9 mouse cellular contexts compared by ENCODE assay signal in genomic region chr3:78901016-78901837, GRCm38 (mm10).
DNase-seq lines count a peak whose midpoint lies in the region; ATAC-seq lines count a peak whose summit lies in the region.
"Had no signal": no experiment of that assay in that cellular context is flagged by ENCODE, and none has a peak within 500 bp of the region (broad histone marks: within the 10 kb centered on the region; RNA-seq: fewer than 3 reads in every experiment).

No protein-coding gene starts in this region.

- no peak overlapping the region for H3K9ac ChIP-seq in kidney, embryonic 14.5 days (ENCODE audit: low read depth, low read length)
- peak overlapping the region; percentile 16; the same call in 1 of the 2 replicates for H3K9ac ChIP-seq in heart, embryonic 13.5 days
- no peak overlapping the region for H3K9ac ChIP-seq in midbrain, embryonic 12.5 days (replicated peaks)

- H3K27ac ChIP-seq in kidney, embryonic 14.5 days (ENCODE audit: low read depth, low read length) = peak overlapping the region; percentile 65; the same call in 1 of the 2 replicates
- H3K27ac ChIP-seq in heart, embryonic 13.5 days (replicated peaks) = peak overlapping the region; percentile 43
- H3K27ac ChIP-seq in midbrain, embryonic 12.5 days (replicated peaks) = peak overlapping the region; percentile 71

- ATAC-seq in kidney, embryonic 14.5 days (ENCODE audit: low FRiP score, low TSS enrichment) = peak; percentile 76
- ATAC-seq in common myeloid progenitor, adult 5-6 weeks (replicated peaks; ENCODE audit: low read depth, poor library complexity, severe bottlenecking) = 0 out of 2 replicates have a peak, but pooled peaks have one; percentile 15
- no peak for ATAC-seq in heart, embryonic 13.5 days (ENCODE audit: extremely low read depth, insufficient number of reproducible peaks, low FRiP score, low TSS enrichment)
- 0 out of 2 replicates have a peak, but pooled peaks have one; percentile 11 for ATAC-seq in midbrain, embryonic 12.5 days (ENCODE audit: low FRiP score, low read depth)
- no peak for ATAC-seq in erythroblast, adult 5-6 weeks (replicated peaks; ENCODE audit: low FRiP score, poor library complexity, severe bottlenecking)
- ATAC-seq in megakaryocyte, adult 5-6 weeks (ENCODE audit: poor library complexity, severe bottlenecking) = no peak

- no peaks in the 10 kb centered on the region for H3K36me3 ChIP-seq in kidney, embryonic 14.5 days (ENCODE audit: control insufficient read depth, insufficient read depth, low read length)
- H3K36me3 ChIP-seq in heart, embryonic 13.5 days = no peaks in the 10 kb centered on the region
- H3K36me3 ChIP-seq in midbrain, embryonic 12.5 days = no peaks in the 10 kb centered on the region

- 8% methylated on average over 11 of the region's 11 CpGs for WGBS in kidney, embryonic 14.5 days
- WGBS in heart, embryonic 13.5 days = 18% methylated on average over 11 of the region's 11 CpGs
- WGBS in midbrain, embryonic 12.5 days = 26% methylated on average over 11 of the region's 11 CpGs

- H3K27me3 ChIP-seq in kidney, embryonic 14.5 days (ENCODE audit: control insufficient read depth, insufficient read depth, low read length) = no peaks in the 10 kb centered on the region
- H3K27me3 ChIP-seq in heart, embryonic 13.5 days (replicated peaks) = no peaks in the 10 kb centered on the region
- no peaks in the 10 kb centered on the region for H3K27me3 ChIP-seq in midbrain, embryonic 12.5 days

- no peak for DNase-seq in kidney, adult 8-10 months
- DNase-seq in spleen, postnatal 36 days (ENCODE audit: low spot score in 2 of 2) = no peak
- DNase-seq: layer of hippocampus, postnatal 36 days had no signal

- H3K4me1 ChIP-seq in kidney, embryonic 14.5 days (ENCODE audit: control insufficient read depth, insufficient read depth, low read length) = peaks cover 9% of the 10 kb centered on the region; the same call in 1 of the 2 replicates
- peaks cover 27% of the 10 kb centered on the region for H3K4me1 ChIP-seq in heart, embryonic 13.5 days
- peaks cover 30% of the 10 kb centered on the region for H3K4me1 ChIP-seq in midbrain, embryonic 12.5 days

- no peak overlapping the region for H3K4me3 ChIP-seq in kidney, embryonic 14.5 days (ENCODE audit: low read length)
- peak overlapping the region; percentile 36 for H3K4me3 ChIP-seq in heart, embryonic 13.5 days
- no peak overlapping the region for H3K4me3 ChIP-seq in midbrain, embryonic 12.5 days

- no peaks in the 10 kb centered on the region for H3K9me3 ChIP-seq in kidney, embryonic 14.5 days (ENCODE audit: control insufficient read depth, low read length)
- H3K9me3 ChIP-seq in heart, embryonic 13.5 days = no peaks in the 10 kb centered on the region
- H3K9me3 ChIP-seq in midbrain, embryonic 12.5 days = no peaks in the 10 kb centered on the region

- H3K4me2 ChIP-seq in kidney, embryonic 14.5 days (replicated peaks; ENCODE audit: low read depth, low read length) = peak overlapping the region; percentile 32; the same call in 1 of the 2 replicates
- H3K4me2 ChIP-seq in heart, embryonic 13.5 days = peak overlapping the region; percentile 62
- H3K4me2 ChIP-seq in midbrain, embryonic 12.5 days (replicated peaks) = peak overlapping the region; percentile 23; the same call in 1 of the 2 replicates

Comparison
In these comparisons a context has a peak if more than half of its experiments do, and no peak if none do; other contexts are left out.
1. ATAC-seq: peak in kidney, embryonic 14.5 days (single experiment), common myeloid progenitor, adult 5-6 weeks (single experiment) and midbrain, embryonic 12.5 days (single experiment); none in heart, embryonic 13.5 days (single experiment), erythroblast, adult 5-6 weeks (single experiment) and megakaryocyte, adult 5-6 weeks (single experiment).
2. Peak in every context shown above with its lines, with median percentiles within 50 percentile points of each other: H3K27ac ChIP-seq and H3K4me2 ChIP-seq.